Mouse (Mus musculus) stomach, postnatal 0 days (tissue): ENCODE measurements around the gene Gm10197. TPM values are rescaled to one million over a fixed set of nuclear protein-coding genes. Genes with fewer than 3 reads are reported as not detected.

Source experiments
- ATAC-seq: fragments of 200-750 bp; cut with Nextera tagmentation; 2 replicates; pipeline ENCODE4 v1.8.0; 2017; ENCODE audit not compliant: low FRiP score, low TSS enrichment
- DNase-seq: peaks from one replicate; pipeline ENCODE4 v3.0.0-alpha.2; 2016; ENCODE audit warnings: low spot score
- H3K27ac ChIP-seq: fragments of 300-500 bp; sonication (generic); replicated peaks from 2 replicates; pipeline ENCODE4 v1.5.1; 2014; ENCODE audit warnings: mild to moderate bottlenecking, control low read depth
- H3K27me3 ChIP-seq: fragments of 300-500 bp; sonication (generic); 2 replicates; pipeline ENCODE4 v1.6.1; 2014; ENCODE audit warnings: low read length; ENCODE audit not compliant: control insufficient read depth, insufficient read depth
- H3K36me3 ChIP-seq: fragments of 300-500 bp; sonication (generic); 2 replicates; pipeline ENCODE4 v1.6.1; 2014; ENCODE audit warnings: low read length, mixed read lengths; ENCODE audit not compliant: control insufficient read depth, insufficient read depth
- H3K4me1 ChIP-seq: fragments of 300-500 bp; sonication (generic); replicated peaks from 2 replicates; pipeline ENCODE4 v1.6.1; 2014; ENCODE audit warnings: antibody characterized with exemption; ENCODE audit not compliant: control insufficient read depth, insufficient read depth
- H3K4me2 ChIP-seq: fragments of 300-500 bp; sonication (generic); replicated peaks from 2 replicates; pipeline ENCODE4 v1.6.1; 2014; ENCODE audit warnings: low read depth, mild to moderate bottlenecking, control low read depth, moderate library complexity
- H3K4me3 ChIP-seq: fragments of 300-500 bp; sonication (generic); 2 replicates; pipeline ENCODE4 v1.5.1; 2014; ENCODE audit warnings: low read depth, low read length, control low read depth
- H3K9ac ChIP-seq: fragments of 300-500 bp; sonication (generic); 2 replicates; pipeline ENCODE4 v1.6.1; 2014; ENCODE audit warnings: mild to moderate bottlenecking, low read length, control low read depth, mixed read lengths
- H3K9me3 ChIP-seq: fragments of 300-500 bp; sonication (generic); 2 replicates; pipeline ENCODE4 v1.6.1; 2016; ENCODE audit warnings: low read length; ENCODE audit not compliant: control insufficient read depth
- CTCF ChIP-seq: IDR thresholded peaks from 2 replicates; pipeline ENCODE4 v1.5.1; 2016; ENCODE audit warnings: antibody characterized with exemption, low read depth, mild to moderate bottlenecking, moderate library complexity
- EP300 ChIP-seq: optimal IDR thresholded peaks from 2 replicates; pipeline ENCODE3; 2016; ENCODE audit warnings: antibody characterized with exemption
- WGBS: fragments of 180-500 bp; shearing (Covaris S2); extraction: QIAGEN DNeasy Blood & Tissue Kit; methylation state at CpG from one replicate; pipeline ENCODE4 v1.1.7; 2014; 5-methylcytosine and 5-hydroxymethylcytosine counted together
- polyA plus RNA-seq: library from polyadenylated mRNA; unstranded; fragments of >200 nt; fragmentation: Nextera tagmentation; extraction: Ambion mirVana; gene quantifications from 2 replicates; pipeline ENCODE4 v1.2.1, GENCODE M21; 2015

The Gm10197 gene
- not detected in 2 replicates for polyA plus RNA-seq

- H3K4me1 ChIP-seq = no peaks in the 10 kb centered on the region
- no peak within 1 kb of the TSS for H3K9ac ChIP-seq
- no peak within 1 kb of the TSS for H3K4me2 ChIP-seq
- TF ChIP-seq EP300 (no peak), CTCF (no peak)
- no peaks in the 10 kb centered on the region for H3K27me3 ChIP-seq
- no peaks in the 10 kb centered on the region for H3K9me3 ChIP-seq
- ATAC-seq (no peak), DNase-seq (no peak)
- no peak within 1 kb of the TSS for H3K4me3 ChIP-seq
- WGBS = 75% methylated on average over 13 of the region's 13 CpGs
- 0 out of 2 replicates have a peak, but pooled peaks cover 3% of the 10 kb centered on the region for H3K36me3 ChIP-seq
- no peak within 1 kb of the TSS for H3K27ac ChIP-seq
These were observed at the start of gene Gm10197 for GRCm38 (mm10) chr19:53371666-53372065. Gene Gm10197 (minus strand): TSS chr19:53371766.

DNA sequence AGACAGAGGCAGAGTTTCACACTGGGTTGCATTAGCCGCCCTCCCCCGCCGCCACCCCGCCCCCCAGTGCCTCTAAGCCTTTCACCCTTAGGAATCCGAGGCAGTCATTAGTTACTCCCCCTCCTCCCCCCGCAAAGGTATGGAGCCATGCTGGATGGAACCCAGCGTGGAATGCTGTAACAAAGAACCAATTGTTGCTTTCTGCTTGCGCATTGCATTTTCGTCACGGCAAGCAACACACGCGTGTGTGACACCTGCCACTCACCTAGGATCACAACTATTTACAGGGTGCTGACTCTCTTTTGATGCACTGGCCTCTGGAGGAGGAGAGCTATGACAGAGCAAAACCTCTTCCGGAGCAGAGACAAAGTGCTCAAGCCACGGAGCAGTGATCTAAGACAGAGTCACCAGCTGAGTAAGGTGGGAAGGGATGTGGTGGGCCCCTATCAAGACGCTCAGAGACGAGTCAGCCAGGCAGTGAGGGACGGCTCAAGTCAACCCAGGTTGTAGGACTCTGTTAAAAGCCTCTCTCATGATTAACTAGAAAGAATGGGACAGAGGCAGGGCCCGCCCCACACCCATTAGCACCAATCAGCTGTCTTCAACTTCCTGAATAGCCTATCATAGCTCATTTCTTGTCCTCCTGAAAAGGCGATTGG is 49.5 kb upstream of the Gm10197 start:
- peak overlapping the region; percentile 62 for H3K4me2 ChIP-seq
- H3K4me3 ChIP-seq = peak overlapping the region; percentile 34
- DNase-seq = peak; percentile 84
- no peaks in the 10 kb centered on the region for H3K36me3 ChIP-seq
- TF ChIP-seq EP300 (no peak), CTCF (no peak)
- WGBS = 2% methylated on average over 19 of the region's 19 CpGs
- peak overlapping the region; percentile 27; the same call in 1 of the 2 replicates for H3K9ac ChIP-seq
- peaks cover 2% of the 10 kb centered on the region for H3K4me1 ChIP-seq
- no peaks in the 10 kb centered on the region for H3K9me3 ChIP-seq
- no peaks in the 10 kb centered on the region for H3K27me3 ChIP-seq
- peak; percentile 93 for ATAC-seq
- peak overlapping the region; percentile 81 for H3K27ac ChIP-seq

DNA sequence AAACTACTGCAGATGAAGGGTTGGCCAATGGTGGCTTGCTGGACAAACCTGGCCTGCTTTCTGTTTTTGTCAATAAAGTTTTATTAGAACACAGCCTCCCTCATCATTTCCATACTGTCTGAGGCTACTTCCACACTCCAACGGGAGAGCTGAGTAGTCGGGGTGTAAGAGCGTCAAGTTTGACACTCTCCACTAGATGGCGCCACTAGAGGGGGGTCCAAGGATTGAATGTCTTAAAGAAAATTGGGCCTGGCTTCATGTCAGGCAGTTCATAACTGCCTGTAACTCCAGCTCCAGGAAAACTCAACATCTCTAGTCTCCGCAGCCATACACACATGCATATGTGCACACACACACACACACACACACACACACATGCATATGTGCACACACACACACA is 48.3 kb upstream of the Gm10197 start:
- Histone ChIP-seq H3K36me3 (no peaks in the 10 kb centered on the region), H3K9me3 (no peaks in the 10 kb centered on the region), H3K4me1 (peaks cover 2% of the 10 kb centered on the region), H3K27ac (no peak overlapping the region), H3K4me3 (no peak overlapping the region), H3K4me2 (no peak overlapping the region), H3K9ac (no peak overlapping the region), H3K27me3 (no peaks in the 10 kb centered on the region)
- 38% methylated on average over 5 of the region's 5 CpGs for WGBS
- ATAC-seq (no peak), DNase-seq (peak; percentile 78)
- TF ChIP-seq EP300 (no peak), CTCF (peak; percentile 83)

- Histone ChIP-seq H3K9ac (no peak overlapping the region), H3K4me2 (no peak overlapping the region), H3K27ac (no peak overlapping the region), H3K4me3 (no peak overlapping the region), H3K36me3 (no peaks in the 10 kb centered on the region), H3K9me3 (no peaks in the 10 kb centered on the region), H3K27me3 (no peaks in the 10 kb centered on the region), H3K4me1 (no peaks in the 10 kb centered on the region; the same call in 1 of the 2 replicates)
- no peak for ATAC-seq
- TF ChIP-seq EP300 (no peak), CTCF (no peak)
- DNase-seq = no peak
- WGBS = 82% methylated on average over 17 of the region's 17 CpGs
These were observed 43.6 kb upstream of the Gm10197 start for GRCm38 (mm10) chr19:53415198-53415597.

DNA sequence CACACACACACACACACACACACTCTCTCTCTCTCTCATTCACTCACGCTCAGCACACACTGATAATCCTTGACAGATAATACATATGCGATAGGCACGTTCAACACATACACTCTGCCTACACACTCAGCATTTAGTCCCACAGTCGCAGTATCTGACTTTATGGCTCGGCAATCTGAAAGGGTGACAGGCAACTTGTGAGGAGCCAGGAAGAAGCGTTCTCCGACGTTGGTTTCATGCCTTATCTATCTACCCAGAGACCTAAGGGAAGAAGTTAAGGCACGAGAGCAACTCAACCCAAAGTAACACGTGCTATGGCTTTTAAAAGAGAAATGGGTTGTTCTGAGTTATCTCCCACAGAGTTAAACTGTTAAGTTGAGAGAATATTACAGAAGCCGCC is 43.1 kb upstream of the Gm10197 start:
- Histone ChIP-seq H3K9ac (no peak overlapping the region), H3K27ac (no peak overlapping the region), H3K4me3 (no peak overlapping the region), H3K9me3 (no peaks in the 10 kb centered on the region), H3K4me2 (no peak overlapping the region), H3K27me3 (no peaks in the 10 kb centered on the region), H3K4me1 (no peaks in the 10 kb centered on the region; the same call in 1 of the 2 replicates), H3K36me3 (no peaks in the 10 kb centered on the region)
- no peak for TF ChIP-seq CTCF
- no peak for TF ChIP-seq EP300
- 72% methylated on average over 11 of the region's 11 CpGs for WGBS
- ATAC-seq = peak; percentile 32; the same call in 1 of the 2 replicates
- no peak for DNase-seq

DNA sequence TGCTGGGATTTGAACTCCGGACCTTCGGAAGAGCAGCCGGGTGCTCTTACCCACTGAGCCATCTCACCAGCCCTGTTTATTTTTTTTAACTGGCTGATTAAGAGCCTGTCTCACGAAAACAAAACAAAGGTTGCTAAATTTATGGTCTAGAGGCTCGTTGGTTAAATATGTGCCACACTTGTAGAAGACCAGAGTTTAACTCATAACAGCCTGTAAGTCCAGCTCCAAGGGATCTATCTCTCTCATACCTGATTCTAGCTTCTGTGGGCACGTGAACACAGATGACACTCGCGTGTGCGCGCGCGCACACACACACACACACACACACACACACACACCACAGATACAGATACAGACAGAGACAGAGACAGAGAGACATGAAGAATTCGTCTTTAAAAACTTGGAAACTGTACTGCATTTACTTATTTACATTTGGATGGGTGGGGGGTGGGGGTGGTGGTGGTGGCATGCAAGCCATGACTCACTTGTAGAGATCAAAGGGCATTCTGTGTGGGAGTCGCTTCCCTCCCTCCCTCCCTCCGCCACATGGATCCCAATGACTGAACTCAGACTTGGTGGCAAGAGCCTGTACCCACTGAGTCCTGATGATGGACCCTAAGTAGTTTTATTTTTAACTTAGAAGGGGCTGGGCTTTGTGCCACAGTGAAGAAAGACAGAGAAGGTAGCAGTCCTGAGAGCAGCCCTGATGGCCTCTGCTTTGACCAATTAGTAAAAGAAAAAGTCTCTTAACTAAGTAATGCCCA is 42.2 kb upstream of the Gm10197 start:
- Histone ChIP-seq H3K4me1 (no peaks in the 10 kb centered on the region; the same call in 1 of the 2 replicates), H3K36me3 (no peaks in the 10 kb centered on the region), H3K4me3 (no peak overlapping the region), H3K27me3 (no peaks in the 10 kb centered on the region), H3K9ac (no peak overlapping the region), H3K27ac (no peak overlapping the region), H3K4me2 (no peak overlapping the region), H3K9me3 (no peaks in the 10 kb centered on the region)
- peak; percentile 51; the same call in 1 of the 2 replicates for ATAC-seq
- 70% methylated on average over 15 of the region's 15 CpGs for WGBS
- no peak for TF ChIP-seq CTCF
- TF ChIP-seq EP300 = no peak
- peak; percentile 57 for DNase-seq
